Mouse (Mus musculus): ENCODE data around the gene Gna14. TPM values are rescaled to one million over a fixed set of nuclear protein-coding genes. Genes with fewer than 3 reads are reported as not detected.

Gene Gna14
- total and polyA plus RNA-seq, 3 experiments, result not detected

DNA sequence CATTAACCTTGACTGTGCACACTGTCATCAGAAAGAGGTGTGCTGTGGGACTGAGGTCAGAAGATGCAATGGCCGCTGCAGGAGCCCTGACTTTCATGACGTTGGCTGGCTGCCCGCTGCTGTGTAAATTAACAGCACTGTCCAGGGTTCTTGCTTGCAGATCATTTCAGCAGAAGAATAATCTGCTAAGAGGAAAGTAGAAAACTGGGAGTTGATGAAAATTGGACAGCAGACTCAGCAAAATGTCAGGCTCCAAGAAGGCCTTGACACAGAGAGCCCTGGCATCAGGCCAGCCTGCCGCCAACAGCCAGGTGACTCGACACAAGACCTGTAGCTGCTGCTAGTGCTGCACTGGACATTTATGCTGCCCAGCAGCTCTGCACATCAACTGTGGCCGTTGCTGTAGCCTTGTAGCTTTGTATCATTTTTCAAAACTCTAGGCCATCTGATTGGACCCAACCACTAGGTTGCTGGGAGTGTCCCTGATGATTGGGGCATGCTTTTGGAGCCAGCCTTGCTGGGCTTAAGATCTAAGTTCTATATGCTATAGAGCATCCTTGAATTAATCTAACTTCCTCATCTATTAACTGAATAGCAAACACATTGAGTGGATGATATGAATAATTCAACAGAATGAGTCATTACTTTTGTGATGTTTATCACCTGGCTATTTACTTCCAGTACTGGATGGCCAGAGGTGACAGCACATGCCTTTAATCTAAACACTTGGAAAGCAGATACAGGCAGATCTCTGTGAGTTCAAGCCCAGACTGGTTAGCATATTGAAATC, 12.5 kb downstream of the Gna14 start:
- Histone ChIP-seq H3K9me3 (replicated peaks) (no peaks in the 10 kb centered on the region), H3K4me1 (ENCODE audit: insufficient read depth, low read depth, low read length) (no peaks in the 10 kb centered on the region), H3K27me3 (ENCODE audit: insufficient read depth, low read length) (no peaks in the 10 kb centered on the region), H3K36me3 (replicated peaks) (no peaks in the 10 kb centered on the region), H3K4me3 (ENCODE audit: low read depth, low read length) (no peak overlapping the region)
- ATAC-seq (ENCODE audit: extremely low read depth, insufficient number of reproducible peaks, low FRiP score, poor library complexity, severe bottlenecking) (peak; percentile 57), DNase-seq (ENCODE audit: low spot score) (no peak)
- TF ChIP-seq TAL1 (conservative IDR thresholded peaks at IDR 0.05; ENCODE audit: low read depth, low read length) (no peak), GATA2 (IDR thresholded peaks at IDR 0.05; ENCODE audit: borderline replicate concordance, low read depth, low read length) (no peak), POLR2AphosphoS5 (IDR thresholded peaks at IDR 0.05; ENCODE audit: insufficient replicate concordance, low read depth, low read length) (no peak), CTCF (IDR thresholded peaks at IDR 0.05; ENCODE audit: low read depth, low read length) (no peak)

- TF ChIP-seq GATA2 (IDR thresholded peaks at IDR 0.05; ENCODE audit: borderline replicate concordance, low read depth, low read length) (no peak), CTCF (IDR thresholded peaks at IDR 0.05; ENCODE audit: low read depth, low read length) (no peak), POLR2AphosphoS5 (IDR thresholded peaks at IDR 0.05; ENCODE audit: insufficient replicate concordance, low read depth, low read length) (no peak), GATA1 (IDR thresholded peaks at IDR 0.05; ENCODE audit: borderline replicate concordance, low read length) (no peak), TAL1 (conservative IDR thresholded peaks at IDR 0.05; ENCODE audit: low read depth, low read length) (no peak)
- Histone ChIP-seq H3K9me3 (replicated peaks) (no peaks in the 10 kb centered on the region), H3K27me3 (ENCODE audit: insufficient read depth, low read length) (no peaks in the 10 kb centered on the region), H3K36me3 (replicated peaks) (no peaks in the 10 kb centered on the region), H3K4me1 (ENCODE audit: insufficient read depth, low read depth, low read length) (no peaks in the 10 kb centered on the region), H3K4me3 (ENCODE audit: low read depth, low read length) (no peak overlapping the region)
- no peak for DNase-seq (ENCODE audit: low spot score)
- ATAC-seq (ENCODE audit: extremely low read depth, insufficient number of reproducible peaks, low FRiP score, poor library complexity, severe bottlenecking), result no peak
Measured at GRCm38 (mm10) chr19:16448796-16449195, 13.2 kb downstream of the Gna14 start.

GRCm38 (mm10) chr19:16450824-16451223, 15.3 kb downstream of the Gna14 start:
- Histone ChIP-seq H3K4me1 (ENCODE audit: insufficient read depth, low read depth, low read length) (no peaks in the 10 kb centered on the region), H3K27me3 (ENCODE audit: insufficient read depth, low read length) (no peaks in the 10 kb centered on the region), H3K36me3 (replicated peaks) (no peaks in the 10 kb centered on the region), H3K4me3 (ENCODE audit: low read depth, low read length) (no peak overlapping the region), H3K9me3 (replicated peaks) (no peaks in the 10 kb centered on the region)
- no peak for TF ChIP-seq TAL1 (conservative IDR thresholded peaks at IDR 0.05; ENCODE audit: low read depth, low read length)
- TF ChIP-seq CTCF (IDR thresholded peaks at IDR 0.05; ENCODE audit: low read depth, low read length), result no peak
- no peak for TF ChIP-seq POLR2AphosphoS5 (IDR thresholded peaks at IDR 0.05; ENCODE audit: insufficient replicate concordance, low read depth, low read length)
- no peak for DNase-seq (ENCODE audit: low spot score)
- ATAC-seq (ENCODE audit: extremely low read depth, insufficient number of reproducible peaks, low FRiP score, poor library complexity, severe bottlenecking), result no peak

DNA sequence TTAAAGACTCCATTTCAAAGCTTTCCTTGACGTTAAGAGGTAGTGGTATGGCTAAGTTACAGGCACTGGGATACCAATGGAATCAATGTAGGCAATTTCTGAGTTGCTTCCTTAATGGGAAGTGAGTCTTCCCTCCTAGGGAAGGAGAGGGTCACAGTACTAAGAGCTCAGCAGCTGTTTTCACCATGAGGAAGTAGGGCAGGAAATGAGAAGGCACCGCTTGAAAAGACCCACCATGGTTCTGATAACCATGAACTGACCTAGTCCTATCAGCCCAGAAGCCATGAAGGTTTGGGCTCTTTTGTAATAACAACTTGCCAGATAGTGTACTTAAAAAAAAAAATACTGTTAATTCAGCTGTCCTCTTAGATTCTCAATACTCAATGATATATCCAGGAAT, 20.6 kb downstream of the Gna14 start:
- Histone ChIP-seq H3K36me3 (replicated peaks) (no peaks in the 10 kb centered on the region), H3K4me3 (ENCODE audit: low read depth, low read length) (no peak overlapping the region), H3K27me3 (ENCODE audit: insufficient read depth, low read length) (no peaks in the 10 kb centered on the region), H3K4me1 (ENCODE audit: insufficient read depth, low read depth, low read length) (no peaks in the 10 kb centered on the region), H3K9me3 (replicated peaks) (no peaks in the 10 kb centered on the region)
- TF ChIP-seq POLR2AphosphoS5 (IDR thresholded peaks at IDR 0.05; ENCODE audit: insufficient replicate concordance, low read depth, low read length) (no peak), CTCF (IDR thresholded peaks at IDR 0.05; ENCODE audit: low read depth, low read length) (no peak), GATA2 (IDR thresholded peaks at IDR 0.05; ENCODE audit: borderline replicate concordance, low read depth, low read length) (no peak), GATA1 (IDR thresholded peaks at IDR 0.05; ENCODE audit: borderline replicate concordance, low read length) (no peak), TAL1 (conservative IDR thresholded peaks at IDR 0.05; ENCODE audit: low read depth, low read length) (no peak)
- no peak for ATAC-seq (ENCODE audit: extremely low read depth, insufficient number of reproducible peaks, low FRiP score, poor library complexity, severe bottlenecking)
- DNase-seq (ENCODE audit: low spot score), result no peak

GRCm38 (mm10) chr19:16457127-16457526, 21.6 kb downstream of the Gna14 start:
- no peak for TF ChIP-seq GATA2 (IDR thresholded peaks at IDR 0.05; ENCODE audit: borderline replicate concordance, low read depth, low read length)
- ATAC-seq (ENCODE audit: extremely low read depth, insufficient number of reproducible peaks, low FRiP score, poor library complexity, severe bottlenecking) (no peak), DNase-seq (ENCODE audit: low spot score) (no peak)

GRCm38 (mm10) chr19:16459317-16459716, 23.8 kb downstream of the Gna14 start:
- Histone ChIP-seq H3K27me3 (ENCODE audit: insufficient read depth, low read length) (no peaks in the 10 kb centered on the region), H3K36me3 (replicated peaks) (no peaks in the 10 kb centered on the region), H3K4me3 (ENCODE audit: low read depth, low read length) (no peak overlapping the region), H3K9me3 (replicated peaks) (no peaks in the 10 kb centered on the region), H3K4me1 (ENCODE audit: insufficient read depth, low read depth, low read length) (no peaks in the 10 kb centered on the region)
- ATAC-seq (ENCODE audit: extremely low read depth, insufficient number of reproducible peaks, low FRiP score, poor library complexity, severe bottlenecking), result no peak
- no peak for TF ChIP-seq CTCF (IDR thresholded peaks at IDR 0.05; ENCODE audit: low read depth, low read length)
- no peak for TF ChIP-seq GATA1 (IDR thresholded peaks at IDR 0.05; ENCODE audit: borderline replicate concordance, low read length)
- no peak for TF ChIP-seq POLR2AphosphoS5 (IDR thresholded peaks at IDR 0.05; ENCODE audit: insufficient replicate concordance, low read depth, low read length)
- no peak for TF ChIP-seq GATA2 (IDR thresholded peaks at IDR 0.05; ENCODE audit: borderline replicate concordance, low read depth, low read length)
- TF ChIP-seq TAL1 (conservative IDR thresholded peaks at IDR 0.05; ENCODE audit: low read depth, low read length), result no peak
- no peak for DNase-seq (ENCODE audit: low spot score)

More at GRCm38 (mm10) chr19:16457127-16457526, 21.6 kb downstream of the Gna14 start:
- H3K4me1 ChIP-seq (ENCODE audit: insufficient read depth, low read depth, low read length), result no peaks in the 10 kb centered on the region
- no peaks in the 10 kb centered on the region for H3K27me3 ChIP-seq (ENCODE audit: insufficient read depth, low read length)
- H3K9me3 ChIP-seq (replicated peaks), result no peaks in the 10 kb centered on the region
- H3K36me3 ChIP-seq (replicated peaks), result no peaks in the 10 kb centered on the region
- H3K4me3 ChIP-seq (ENCODE audit: low read depth, low read length), result no peak overlapping the region

Measured in G1E (cell line).